Mouse (Mus musculus) hindbrain, postnatal 0 days (tissue): Measurements from ENCODE around the gene Cfap61. TPM values are rescaled to one million over a fixed set of nuclear protein-coding genes. Genes with fewer than 3 reads are reported as not detected.

Experiments used
- ATAC-seq: fragments of 200-750 bp; cut with Nextera tagmentation; 2 replicates; pipeline ENCODE4 v1.8.0; 2017; ENCODE audit warnings: mild to moderate bottlenecking, moderate TSS enrichment, moderate library complexity
- DNase-seq: peaks from one replicate; pipeline ENCODE4 v3.0.0-alpha.2; 2015; ENCODE audit warnings: low spot score
- H3K27ac ChIP-seq: fragments of 300-500 bp; sonication (generic); 2 replicates; pipeline ENCODE4 v1.5.1; 2014; ENCODE audit warnings: mild to moderate bottlenecking
- H3K27me3 ChIP-seq: fragments of 300-500 bp; sonication (generic); 2 replicates; pipeline ENCODE4 v1.6.1; 2014; ENCODE audit warnings: low read length, mixed read lengths; ENCODE audit not compliant: insufficient read depth
- H3K36me3 ChIP-seq: fragments of 300-500 bp; sonication (generic); 2 replicates; pipeline ENCODE4 v1.6.1; 2014; ENCODE audit warnings: low read length, mixed read lengths; ENCODE audit not compliant: insufficient read depth
- H3K4me1 ChIP-seq: fragments of 300-500 bp; sonication (generic); 2 replicates; pipeline ENCODE4 v1.6.1; 2014; ENCODE audit warnings: antibody characterized with exemption, low read length, mixed read lengths; ENCODE audit not compliant: insufficient read depth
- H3K4me2 ChIP-seq: fragments of 300-500 bp; sonication (generic); 2 replicates; pipeline ENCODE4 v1.6.1; 2014; ENCODE audit warnings: low read depth, mild to moderate bottlenecking, low read length, moderate library complexity, mixed read lengths
- H3K4me3 ChIP-seq: fragments of 300-500 bp; sonication (generic); 2 replicates; pipeline ENCODE4 v1.5.1; 2014; ENCODE audit warnings: low read length
- H3K9ac ChIP-seq: fragments of 300-500 bp; sonication (generic); replicated peaks from 2 replicates; pipeline ENCODE4 v1.6.1; 2014; ENCODE audit warnings: mild to moderate bottlenecking, low read length, moderate library complexity, mixed read lengths
- H3K9me3 ChIP-seq: fragments of 300-500 bp; sonication (generic); 2 replicates; pipeline ENCODE4 v1.6.1; 2016; ENCODE audit warnings: low read length, mixed read lengths
- CTCF ChIP-seq: IDR thresholded peaks from 2 replicates; pipeline ENCODE4 v1.5.1; 2016; ENCODE audit warnings: antibody characterized with exemption, control low read depth, low read depth
- WGBS: fragments of 180-500 bp; shearing (Covaris S2); extraction: QIAGEN DNeasy Blood & Tissue Kit; methylation state at CpG from one replicate; pipeline ENCODE4 v1.1.7; 2014; 5-methylcytosine and 5-hydroxymethylcytosine counted together
- polyA plus RNA-seq: library from polyadenylated mRNA; unstranded; fragments of >200 nt; fragmentation: Nextera tagmentation; extraction: Ambion mirVana; gene quantifications from 2 replicates; pipeline ENCODE4 v1.2.1, GENCODE M21; 2015
- total RNA-seq: library from RNA; depleted of rRNA; stranded (reverse); fragments of >200 nt; gene quantifications from 2 replicates; pipeline ENCODE4 v1.2.3, GENCODE M21; 2014

Gene Cfap61
- total and polyA plus RNA-seq, 2 experiments from 2014 or later = 3.7 to 4.1 TPM

DNA sequence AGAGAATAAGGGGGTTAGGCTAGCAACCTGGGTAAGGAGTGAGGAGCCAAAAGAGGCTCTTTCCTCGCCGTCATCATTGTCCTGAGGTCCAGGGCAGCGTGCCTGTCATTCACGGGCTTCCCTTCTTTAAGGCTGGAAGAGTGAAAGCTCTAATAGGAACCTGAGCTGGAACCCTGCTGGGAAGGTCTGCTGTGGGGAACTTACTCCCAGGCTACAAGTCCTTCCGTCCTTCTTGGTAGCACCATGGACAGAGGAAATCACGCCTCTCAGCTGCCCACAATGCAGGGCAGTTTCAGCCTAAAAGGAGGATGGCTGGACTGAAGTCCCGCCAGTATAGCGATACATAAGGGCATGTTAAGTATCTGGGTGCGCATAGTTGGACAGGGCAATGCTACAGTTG, 291.9 kb downstream of the Cfap61 start:
- H3K27ac ChIP-seq = no peak overlapping the region
- H3K36me3 ChIP-seq = no peaks in the 10 kb centered on the region
- 0 out of 2 replicates have a peak overlapping the region, but pooled peaks have one; percentile 75 for H3K4me3 ChIP-seq
- H3K9me3 ChIP-seq = no peaks in the 10 kb centered on the region
- WGBS = 21% methylated on average over 9 of the region's 9 CpGs
- H3K27me3 ChIP-seq = peaks cover 18% of the 10 kb centered on the region
- DNase-seq (peak; percentile 38), ATAC-seq (no peak)
- H3K4me2 ChIP-seq = peak overlapping the region; percentile 76
- no peak overlapping the region for H3K9ac ChIP-seq
- TF ChIP-seq CTCF = no peak
- H3K4me1 ChIP-seq = no peaks in the 10 kb centered on the region

DNA sequence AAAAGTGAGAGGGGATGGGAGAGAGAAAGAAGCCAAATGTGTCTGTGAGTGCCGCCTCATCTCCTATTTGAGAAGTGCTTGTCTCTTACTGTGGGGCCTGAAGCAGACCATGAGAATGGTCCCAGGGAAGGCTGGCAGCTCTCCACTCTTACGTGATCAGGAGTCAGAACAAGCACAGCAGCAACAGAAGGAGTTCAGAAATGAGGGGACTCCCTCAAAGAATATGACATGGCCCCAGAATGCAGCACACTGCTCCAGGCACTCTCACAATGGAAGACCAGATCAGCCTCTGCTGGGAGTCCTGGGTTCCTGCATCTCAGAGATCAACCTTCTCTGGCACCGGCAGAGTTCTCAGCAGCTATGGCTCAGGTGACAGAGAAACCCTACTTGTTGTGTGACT, 293.1 kb downstream of the Cfap61 start:
- DNase-seq = peak; percentile 38
- TF ChIP-seq CTCF = peak; percentile 45
- 46% methylated on average over 3 of the region's 3 CpGs for WGBS
- Histone ChIP-seq H3K4me3 (no peak overlapping the region), H3K27ac (no peak overlapping the region), H3K27me3 (peaks cover 18% of the 10 kb centered on the region), H3K9ac (no peak overlapping the region), H3K4me2 (no peak overlapping the region), H3K4me1 (no peaks in the 10 kb centered on the region), H3K36me3 (no peaks in the 10 kb centered on the region), H3K9me3 (no peaks in the 10 kb centered on the region)
- no peak for ATAC-seq

DNA sequence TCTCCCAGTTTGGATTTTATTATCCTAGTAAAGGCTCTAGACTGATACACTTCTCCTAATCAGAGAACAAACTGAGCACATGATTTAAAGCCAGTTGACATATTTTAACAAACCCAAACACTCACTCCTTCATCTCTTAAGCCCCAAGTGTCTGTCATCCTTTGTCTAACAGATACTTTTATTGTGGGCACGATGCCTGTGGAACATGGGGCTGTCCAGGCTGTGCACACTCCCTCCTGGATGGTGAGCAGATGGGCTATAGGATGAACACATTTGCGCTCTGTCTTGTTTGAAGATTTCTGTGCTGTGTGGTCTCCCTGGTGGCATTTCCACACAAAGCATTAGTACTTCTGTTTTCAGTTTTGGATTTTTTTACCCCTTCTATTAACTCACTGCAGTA, 293.9 kb downstream of the Cfap61 start:
- Histone ChIP-seq H3K4me2 (no peak overlapping the region), H3K36me3 (no peaks in the 10 kb centered on the region), H3K4me1 (no peaks in the 10 kb centered on the region), H3K9me3 (no peaks in the 10 kb centered on the region), H3K9ac (no peak overlapping the region), H3K27me3 (peaks cover 13% of the 10 kb centered on the region), H3K4me3 (no peak overlapping the region), H3K27ac (no peak overlapping the region)
- TF ChIP-seq CTCF = no peak
- WGBS = 54% methylated on average over 2 of the region's 2 CpGs
- DNase-seq = no peak
- no peak for ATAC-seq

DNA sequence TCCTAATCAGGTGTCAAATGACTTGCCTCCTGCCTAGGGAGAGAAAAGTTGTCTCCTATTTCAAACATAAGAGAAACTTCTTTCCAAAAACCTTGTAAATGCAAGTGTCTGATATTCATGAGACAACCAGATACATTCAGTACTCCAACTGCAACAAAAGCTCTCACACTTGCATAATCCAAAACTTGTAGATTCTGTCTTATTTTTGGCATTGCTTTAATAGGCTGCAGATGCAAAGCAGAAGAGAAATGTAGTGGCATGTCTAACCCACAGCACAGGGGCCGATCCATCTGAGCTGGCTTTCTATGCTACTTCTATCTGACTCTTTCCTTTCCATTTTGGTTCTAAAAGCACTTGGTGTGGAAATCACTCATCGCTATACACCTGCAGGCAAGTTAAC, 296.9 kb downstream of the Cfap61 start:
- ATAC-seq = no peak
- Histone ChIP-seq H3K4me3 (no peak overlapping the region), H3K9me3 (no peaks in the 10 kb centered on the region), H3K27ac (no peak overlapping the region), H3K9ac (no peak overlapping the region), H3K4me2 (no peak overlapping the region), H3K27me3 (peaks cover 5% of the 10 kb centered on the region), H3K4me1 (no peaks in the 10 kb centered on the region), H3K36me3 (no peaks in the 10 kb centered on the region)
- TF ChIP-seq CTCF = no peak
- no peak for DNase-seq
- 96% methylated on average over 2 of the region's 2 CpGs for WGBS

DNA sequence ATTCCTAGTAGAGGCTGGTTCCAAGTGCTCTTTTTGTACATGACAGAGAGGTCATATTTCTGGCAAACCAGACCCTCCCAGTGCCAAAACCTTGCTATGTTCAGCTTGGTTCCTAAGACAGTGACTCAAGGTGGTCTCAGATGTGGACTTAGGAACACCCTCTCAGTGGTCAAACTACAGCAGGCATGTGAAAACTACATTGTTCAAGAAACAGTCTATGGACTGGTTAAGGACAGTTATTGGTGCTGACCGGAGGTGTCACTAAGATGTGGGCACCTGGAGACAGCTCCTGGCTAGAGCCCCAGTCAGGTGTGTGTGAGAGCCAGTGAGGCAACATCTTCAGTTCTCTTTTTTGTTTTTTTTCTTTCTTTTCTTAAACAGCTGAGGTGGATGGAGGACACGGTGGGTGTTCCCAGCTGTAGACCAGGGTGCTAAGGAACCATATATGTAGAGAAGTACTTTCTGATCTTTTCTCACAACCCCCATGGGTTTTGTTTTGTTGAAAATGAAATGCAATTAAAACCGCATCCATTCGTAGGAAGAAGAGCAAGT, 304.7 kb downstream of the Cfap61 start:
- Histone ChIP-seq H3K27me3 (no peaks in the 10 kb centered on the region), H3K4me2 (no peak overlapping the region), H3K4me3 (no peak overlapping the region), H3K36me3 (no peaks in the 10 kb centered on the region), H3K27ac (no peak overlapping the region), H3K9ac (no peak overlapping the region), H3K9me3 (no peaks in the 10 kb centered on the region), H3K4me1 (no peaks in the 10 kb centered on the region)
- ATAC-seq = no peak
- WGBS = 94% methylated on average over 4 of the region's 4 CpGs
- no peak for TF ChIP-seq CTCF
- DNase-seq = no peak

DNA sequence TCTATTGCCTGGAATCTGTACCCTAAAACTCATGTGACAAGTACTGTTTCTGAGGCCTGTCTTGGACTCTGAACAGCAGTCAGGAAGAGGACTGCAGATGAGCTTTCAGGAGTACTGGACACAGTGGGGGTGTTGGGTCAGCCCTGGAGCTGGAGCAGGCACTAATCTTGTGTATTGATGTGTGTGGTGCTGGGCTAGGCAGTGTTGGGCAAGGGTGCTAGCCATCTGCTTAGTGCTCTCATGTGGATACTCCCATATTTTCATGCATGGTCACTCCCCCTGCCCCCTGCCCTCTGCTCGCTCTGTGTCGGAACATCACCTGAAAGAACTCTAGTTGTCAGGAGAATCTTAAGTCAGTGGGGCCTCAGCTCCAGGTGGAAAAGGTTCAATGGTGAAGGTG, 309.5 kb downstream of the Cfap61 start:
- WGBS = 75% methylated on average over 2 of the region's 2 CpGs
- H3K4me2 ChIP-seq = no peak overlapping the region
- no peaks in the 10 kb centered on the region for H3K9me3 ChIP-seq
- H3K4me3 ChIP-seq = no peak overlapping the region
- H3K27ac ChIP-seq = no peak overlapping the region
- no peaks in the 10 kb centered on the region for H3K36me3 ChIP-seq
- no peaks in the 10 kb centered on the region for H3K27me3 ChIP-seq
- no peaks in the 10 kb centered on the region for H3K4me1 ChIP-seq
- no peak for TF ChIP-seq CTCF
- DNase-seq = no peak
- ATAC-seq = peak; percentile 51; the same call in 1 of the 2 replicates
- H3K9ac ChIP-seq = no peak overlapping the region

DNA sequence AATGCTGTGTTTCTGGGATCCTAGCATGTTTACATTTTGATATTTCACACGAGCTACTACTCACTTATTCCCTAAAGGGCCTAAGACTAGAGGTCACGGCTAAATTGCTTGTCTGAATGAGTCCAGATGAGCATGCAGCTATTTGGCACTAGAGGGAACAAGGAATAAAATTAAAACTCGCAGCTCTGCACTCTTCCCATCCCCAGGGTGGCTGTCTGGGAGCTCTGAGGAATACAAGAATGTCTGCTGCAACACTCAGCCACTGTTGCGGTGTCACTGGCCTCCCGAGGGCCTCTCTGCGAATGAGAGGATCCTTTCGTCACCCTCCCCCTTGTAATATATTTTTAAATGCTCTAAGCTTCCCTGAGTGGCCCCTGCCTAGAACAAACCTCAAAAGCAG, 310.8 kb downstream of the Cfap61 start:
- H3K27me3 ChIP-seq = no peaks in the 10 kb centered on the region
- H3K4me1 ChIP-seq = no peaks in the 10 kb centered on the region
- no peak overlapping the region for H3K27ac ChIP-seq
- TF ChIP-seq CTCF = no peak
- no peak for DNase-seq
- no peak overlapping the region for H3K4me3 ChIP-seq
- H3K36me3 ChIP-seq = no peaks in the 10 kb centered on the region
- no peaks in the 10 kb centered on the region for H3K9me3 ChIP-seq
- H3K9ac ChIP-seq = no peak overlapping the region
- ATAC-seq = no peak
- 54% methylated on average over 7 of the region's 7 CpGs for WGBS
- H3K4me2 ChIP-seq = no peak overlapping the region
